Mouse (Mus musculus) adrenal gland, adult 8-10 months (tissue): Measurements from ENCODE around the gene Serinc2. TPM values are rescaled to one million over a fixed set of nuclear protein-coding genes. Genes with fewer than 3 reads are reported as not detected.

Source experiments
- DNase-seq: peaks from one replicate; pipeline ENCODE4 v3.0.0; 2022
- total RNA-seq, 4 experiments: library from RNA; stranded (reverse); gene quantifications; 2 replicates each; pipeline ENCODE4 v1.2.4; 2022

Serinc2 gene
- 1 to 10 TPM; 1.2 to 3.2 (median 1.4) TPM for total RNA-seq

- no peak for DNase-seq
Observed at GRCm38 (mm10) chr4:130279105-130279504, at the start of gene Serinc2. Serinc2 (minus strand) TSS chr4:130279205.

DNA sequence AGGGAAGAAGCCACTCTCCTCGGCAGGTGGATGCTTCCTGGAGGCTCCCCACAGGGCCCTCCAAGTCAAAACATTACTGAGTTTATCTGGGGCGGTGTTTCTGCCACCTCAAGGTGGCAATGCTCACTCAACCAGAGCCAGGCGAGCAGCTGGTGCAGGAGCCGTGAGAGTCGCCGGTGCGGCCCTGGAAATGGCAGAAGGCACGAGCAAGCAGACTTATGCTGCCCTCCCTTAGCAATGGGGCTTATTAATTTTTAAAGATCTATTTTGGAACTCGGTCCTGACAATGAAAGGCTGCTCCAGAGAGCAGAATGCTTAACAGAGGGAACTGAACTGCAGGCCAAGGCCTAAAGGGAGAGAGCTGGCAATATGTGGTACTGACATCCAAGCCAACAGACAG lies 48.4 kb upstream of the Serinc2 start:
- DNase-seq: no peak

DNA sequence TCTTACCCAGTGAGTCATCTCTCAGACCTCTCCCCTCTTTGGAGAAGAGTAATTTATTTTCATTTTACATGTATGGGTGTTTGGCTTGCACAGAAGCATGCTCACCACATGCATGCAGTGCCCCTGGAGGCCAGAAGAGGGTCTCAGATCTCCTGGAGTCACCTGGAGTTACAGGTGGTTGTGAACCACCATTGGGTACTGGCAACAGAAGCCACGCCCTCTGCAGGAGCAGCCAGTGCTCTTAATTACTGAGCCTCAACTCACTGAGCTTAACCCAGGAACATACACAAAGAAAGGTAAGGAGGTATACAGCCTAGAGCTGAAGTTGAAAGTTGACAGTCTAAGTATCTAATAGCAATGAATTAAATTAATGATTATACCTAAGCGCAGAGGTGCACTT lies 46.4 kb upstream of the Serinc2 start:
- no peak for DNase-seq

GRCm38 (mm10) chr4:130323607-130324006 lies 44.6 kb upstream of the Serinc2 start:
- no peak for DNase-seq

- no peak for DNase-seq
Observed at GRCm38 (mm10) chr4:130323165-130323564, 44.2 kb upstream of the Serinc2 start.

- DNase-seq: no peak
Observed at GRCm38 (mm10) chr4:130322567-130322966, 43.6 kb upstream of the Serinc2 start.

DNA sequence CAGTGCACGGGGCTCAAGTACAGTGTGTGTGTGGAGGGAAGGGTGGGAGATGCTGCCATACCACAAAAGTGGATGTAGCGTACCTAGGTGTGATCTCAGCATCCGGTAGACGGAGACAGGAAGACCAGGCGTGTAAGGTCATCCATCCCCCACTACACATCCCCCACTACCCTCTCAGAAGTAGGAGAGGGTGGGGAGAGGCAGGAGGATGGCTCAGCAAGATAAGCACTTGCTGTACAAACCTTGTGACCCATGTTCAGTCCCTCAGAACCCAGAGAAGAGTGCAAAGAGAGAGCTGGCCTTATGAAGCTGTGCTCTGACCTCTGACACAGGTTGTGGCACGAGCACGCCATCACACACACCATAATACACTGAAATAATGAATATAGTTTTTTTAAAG lies 42.6 kb upstream of the Serinc2 start:
- DNase-seq: no peak

GRCm38 (mm10) chr4:130319564-130319963 lies 40.6 kb upstream of the Serinc2 start:
- DNase-seq: no peak

DNA sequence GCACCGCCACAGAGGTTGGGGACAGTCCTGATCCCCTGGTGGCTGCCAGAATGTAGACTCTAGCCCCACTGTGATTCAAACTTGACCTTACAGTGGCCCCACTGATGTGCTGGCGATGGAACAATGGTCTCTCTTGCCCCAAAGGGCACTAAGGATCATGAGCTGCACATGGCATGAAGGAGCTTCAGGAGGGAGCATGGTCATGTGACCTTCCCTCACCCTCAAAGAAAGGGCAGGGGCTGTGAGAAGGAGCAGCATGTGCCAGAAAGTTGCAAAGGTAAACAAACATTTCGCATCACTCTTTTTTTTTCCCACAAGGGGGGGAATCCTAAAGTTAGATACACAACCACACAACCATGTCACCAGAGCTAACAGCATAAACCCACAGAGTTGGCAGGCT lies 39.1 kb upstream of the Serinc2 start:
- no peak for DNase-seq

DNA sequence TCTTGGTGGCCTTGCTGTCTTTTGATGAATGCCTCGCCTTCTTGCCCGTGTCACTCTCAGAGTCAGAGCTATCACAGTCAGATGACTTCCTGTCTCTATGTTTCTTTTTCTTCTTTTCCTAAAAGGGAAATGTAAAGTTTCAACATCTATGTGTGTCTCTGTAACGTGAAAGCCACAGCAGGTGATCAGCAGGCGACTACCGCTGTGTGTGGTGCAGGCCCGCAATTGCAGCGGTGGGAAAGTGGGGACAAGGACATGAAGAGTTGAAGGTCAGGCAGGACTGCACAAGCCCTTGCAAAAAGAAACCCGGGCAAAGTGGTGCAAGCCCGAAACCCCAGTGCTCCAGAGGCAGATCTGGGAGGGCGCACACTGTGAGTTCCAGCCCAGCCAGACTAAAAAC lies 37.7 kb upstream of the Serinc2 start:
- DNase-seq: no peak

DNA sequence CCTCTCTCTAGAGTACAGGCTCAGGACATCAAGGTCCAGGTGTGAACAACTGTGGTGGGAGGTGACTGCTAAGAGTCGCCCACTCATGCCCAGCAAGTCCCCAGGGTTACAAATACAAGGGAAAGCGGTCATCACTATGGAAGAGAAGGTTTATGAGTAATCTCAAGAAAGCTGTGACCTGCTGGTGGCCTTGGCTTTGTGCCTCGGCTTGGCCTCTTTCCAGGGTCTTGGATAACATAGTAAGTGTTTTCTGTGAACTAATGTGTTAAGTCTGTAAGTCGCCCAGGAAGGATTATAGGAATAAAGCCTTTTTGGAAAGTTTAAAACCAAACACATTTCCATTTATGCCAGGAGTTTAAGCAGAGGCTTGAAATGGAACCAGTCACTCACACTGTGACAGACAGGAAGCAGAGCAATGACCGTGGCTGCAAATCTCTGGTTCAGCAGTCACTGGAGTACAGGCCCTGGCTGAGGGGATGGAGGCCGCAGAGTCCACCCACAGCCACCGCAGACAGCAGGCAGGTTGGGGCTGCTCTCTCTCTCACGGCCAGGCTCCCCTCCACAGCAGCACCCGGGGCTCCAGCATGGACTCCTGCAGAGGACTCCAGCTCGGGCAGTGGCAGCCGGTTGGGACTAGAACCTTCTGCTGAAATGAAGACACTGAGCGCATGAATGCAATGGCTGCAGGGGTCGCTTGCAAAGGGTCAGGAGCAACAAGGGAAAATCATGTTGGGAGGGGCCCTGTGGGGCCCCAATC lies 36.9 kb upstream of the Serinc2 start:
- peak; percentile 83 for DNase-seq

DNA sequence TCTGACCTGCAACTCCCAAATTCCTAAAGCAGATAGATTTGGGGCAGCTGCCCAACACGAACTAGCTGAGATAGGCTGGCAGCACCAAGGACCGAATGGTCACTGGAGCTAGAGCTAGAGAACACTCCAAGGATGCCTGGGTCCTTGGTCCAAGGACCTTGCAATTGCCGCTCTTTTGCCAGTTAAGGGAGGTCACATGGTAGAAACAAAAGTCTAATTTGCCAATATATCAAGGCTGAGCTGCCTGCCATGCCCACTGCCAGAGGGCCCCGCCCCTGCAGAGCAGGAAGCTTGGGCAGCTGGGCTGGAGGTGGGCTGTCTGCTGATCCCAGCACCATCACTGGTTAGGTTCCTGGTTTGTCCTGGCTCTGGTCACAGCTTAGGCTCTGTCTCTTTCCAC lies 34.5 kb upstream of the Serinc2 start:
- no peak for DNase-seq

GRCm38 (mm10) chr4:130312526-130312925 lies 33.5 kb upstream of the Serinc2 start:
- DNase-seq: peak; percentile 47

- DNase-seq: no peak
Observed at GRCm38 (mm10) chr4:130309254-130309653, 30.2 kb upstream of the Serinc2 start.

GRCm38 (mm10) chr4:130308231-130309081 lies 29.5 kb upstream of the Serinc2 start, which contains the start of the genes Fabp3 and Gm10570:
Fabp3 (plus strand) TSS chr4:130308595.
Gm10570 (minus strand) TSS chr4:130308674.
- no peak for DNase-seq

GRCm38 (mm10) chr4:130307851-130308230 lies 28.8 kb upstream of the Serinc2 start:
- DNase-seq: no peak

- DNase-seq: peak; percentile 48
Observed at GRCm38 (mm10) chr4:130306796-130307630, 28.0 kb upstream of the Serinc2 start.

GRCm38 (mm10) chr4:130304746-130305145 lies 25.7 kb upstream of the Serinc2 start:
- no peak for DNase-seq

GRCm38 (mm10) chr4:130302285-130302870 lies 23.4 kb upstream of the Serinc2 start:
- DNase-seq: no peak

GRCm38 (mm10) chr4:130299629-130300018 lies 20.6 kb upstream of the Serinc2 start:
- no peak for DNase-seq

DNA sequence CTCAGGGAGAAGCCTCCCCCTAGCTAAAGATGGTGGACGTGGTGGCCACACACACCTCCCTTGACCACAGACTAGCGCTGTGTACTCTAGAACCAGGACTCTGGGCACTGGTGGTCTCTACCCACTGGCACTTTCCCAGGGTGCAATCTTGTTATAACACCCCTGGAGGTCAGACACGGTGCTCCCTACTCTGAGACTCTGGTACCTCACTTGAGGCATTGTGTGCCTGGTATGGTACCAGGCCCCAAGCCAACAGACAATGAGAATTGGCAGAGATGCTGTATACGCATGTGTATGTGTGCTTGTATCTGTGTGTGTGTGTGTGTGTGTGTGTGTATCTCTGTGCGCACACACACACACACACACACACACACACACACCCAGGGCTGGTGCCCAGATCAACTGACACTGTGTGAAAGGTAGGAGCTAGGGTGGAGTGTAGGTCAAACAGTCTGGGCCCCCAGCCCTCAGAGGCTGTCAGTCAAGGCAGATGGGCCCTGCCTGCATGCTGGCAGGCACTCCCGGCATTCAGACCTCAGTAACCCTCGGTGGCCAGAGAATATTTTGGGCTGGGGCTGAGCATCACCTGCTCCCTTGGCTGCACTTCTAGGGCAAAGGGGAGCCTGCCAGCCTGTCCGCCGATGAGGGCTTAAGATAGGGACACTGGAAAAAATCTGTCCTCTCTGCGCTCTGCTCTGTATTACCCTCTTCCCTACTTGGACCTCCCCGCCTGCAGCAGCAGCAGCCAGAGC lies 20.0 kb upstream of the Serinc2 start:
- no peak for DNase-seq

- DNase-seq: no peak
Observed at GRCm38 (mm10) chr4:130297123-130297529, 18.1 kb upstream of the Serinc2 start.
